Mouse (Mus musculus) CD8-positive naive resting alpha-beta T cell, adult 2 months (primary cell): ENCODE results near the gene Vstm4.

Experiments
- DNase-seq, 2 experiments: peaks; one replicate each; pipeline ENCODE4 v3.0.0; 2022; ENCODE audit warnings: low read depth in 2 of 2, low spot score in 2 of 2

The Vstm4 gene

GRCm38 (mm10) chr14:32856681-32857328, at the start of gene Vstm4:
Vstm4 (plus strand) TSS chr14:32856756.
- DNase-seq: no peak

GRCm38 (mm10) chr14:32810111-32810510, 46.4 kb upstream of the Vstm4 start:
- DNase-seq: no peak

GRCm38 (mm10) chr14:32812429-32812828, 44.1 kb upstream of the Vstm4 start:
- DNase-seq: no peak

GRCm38 (mm10) chr14:32814961-32815360, 41.6 kb upstream of the Vstm4 start:
- DNase-seq: no peak

- DNase-seq: no peak
Measured at GRCm38 (mm10) chr14:32816533-32816932, 40.0 kb upstream of the Vstm4 start.

- no peak for DNase-seq
Measured at GRCm38 (mm10) chr14:32817258-32817657, 39.3 kb upstream of the Vstm4 start.

- no peak for DNase-seq
Measured at GRCm38 (mm10) chr14:32819297-32819696, 37.3 kb upstream of the Vstm4 start.

GRCm38 (mm10) chr14:32822812-32823211, 33.7 kb upstream of the Vstm4 start:
- DNase-seq: no peak

GRCm38 (mm10) chr14:32823861-32824260, 32.7 kb upstream of the Vstm4 start:
- no peak for DNase-seq

- no peak for DNase-seq
Measured at GRCm38 (mm10) chr14:32824267-32825150, 32.0 kb upstream of the Vstm4 start.

GRCm38 (mm10) chr14:32825426-32826032, 31.0 kb upstream of the Vstm4 start:
- no peak for DNase-seq

GRCm38 (mm10) chr14:32827165-32827564, 29.4 kb upstream of the Vstm4 start:
- no peak for DNase-seq

GRCm38 (mm10) chr14:32827994-32828650, 28.4 kb upstream of the Vstm4 start:
- DNase-seq: no peak

- DNase-seq: no peak
Measured at GRCm38 (mm10) chr14:32833847-32834246, 22.7 kb upstream of the Vstm4 start, which contains the start of gene Fam170b. Fam170b (plus strand) TSS chr14:32833962.

GRCm38 (mm10) chr14:32835181-32835580, 21.4 kb upstream of the Vstm4 start:
- no peak for DNase-seq

- no peak for DNase-seq
Measured at GRCm38 (mm10) chr14:32835596-32835995, 21.0 kb upstream of the Vstm4 start.

GRCm38 (mm10) chr14:32836191-32836590, 20.4 kb upstream of the Vstm4 start:
- no peak for DNase-seq

- no peak for DNase-seq
Measured at GRCm38 (mm10) chr14:32842052-32842451, 14.5 kb upstream of the Vstm4 start.

GRCm38 (mm10) chr14:32854059-32854458, 2.5 kb upstream of the Vstm4 start:
- DNase-seq: no peak

GRCm38 (mm10) chr14:32856246-32856645, 310 bp upstream of the Vstm4 start:
- DNase-seq: no peak

- no peak for DNase-seq
Measured at GRCm38 (mm10) chr14:32858361-32858760, 1.8 kb downstream of the Vstm4 start.
